Mouse (Mus musculus) layer of hippocampus, adult 8-10 months (tissue): Measurements from ENCODE around the gene Dnm1l. TPM values are rescaled to one million over a fixed set of nuclear protein-coding genes. Genes with fewer than 3 reads are reported as not detected.
"Not testable (repeated sequence)": the region's sequence is repeated elsewhere in the genome, so short reads cannot be mapped to it uniquely, and the experiment has no call there.

Experiments used
- DNase-seq, 2 experiments: peaks; one replicate each; pipeline ENCODE4 v3.0.0; 2022; ENCODE audit warnings: low spot score in 2 of 2
- total RNA-seq, 4 experiments: library from RNA; stranded (reverse); gene quantifications; 2 replicates each; pipeline ENCODE4 v1.2.4; 2022

Dnm1l gene
- 100 to 1,000 TPM; 189 to 210 (median 201) TPM for total RNA-seq

DNA sequence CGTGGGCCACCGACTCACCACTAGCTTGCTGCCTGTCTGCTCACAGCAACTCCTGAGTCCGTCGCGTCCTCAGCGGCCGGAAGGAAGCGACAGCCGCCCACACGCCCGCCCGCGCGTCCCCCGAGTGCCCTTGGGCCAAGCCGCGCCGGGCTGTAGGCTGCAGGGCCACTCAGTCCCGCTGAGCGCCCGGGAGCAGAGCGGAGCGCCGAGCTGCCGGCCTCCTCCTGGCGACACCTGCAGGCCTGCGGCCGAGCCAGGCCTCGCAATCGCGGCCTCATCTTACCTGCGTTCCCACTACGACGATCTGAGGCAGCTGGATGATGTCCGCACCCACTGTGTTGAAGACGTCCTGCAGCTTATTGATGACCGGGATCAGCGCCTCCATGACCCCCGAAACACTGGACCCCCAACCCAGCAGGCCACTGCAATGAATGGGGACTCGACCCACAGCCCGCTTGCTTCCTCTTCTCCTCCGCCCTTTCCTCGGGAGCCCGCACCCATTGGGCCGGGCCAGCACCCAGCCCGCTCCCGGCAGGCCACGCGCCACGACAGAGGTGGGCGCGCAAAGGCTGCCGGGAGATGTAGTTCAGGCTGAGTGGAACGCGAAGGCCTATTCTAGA lies at the start of gene Dnm1l:
TSS of gene Dnm1l (minus strand) at position 479 of the 620 bp plus-strand sequence.
- DNase-seq = peak; percentile 83 to 90

DNA sequence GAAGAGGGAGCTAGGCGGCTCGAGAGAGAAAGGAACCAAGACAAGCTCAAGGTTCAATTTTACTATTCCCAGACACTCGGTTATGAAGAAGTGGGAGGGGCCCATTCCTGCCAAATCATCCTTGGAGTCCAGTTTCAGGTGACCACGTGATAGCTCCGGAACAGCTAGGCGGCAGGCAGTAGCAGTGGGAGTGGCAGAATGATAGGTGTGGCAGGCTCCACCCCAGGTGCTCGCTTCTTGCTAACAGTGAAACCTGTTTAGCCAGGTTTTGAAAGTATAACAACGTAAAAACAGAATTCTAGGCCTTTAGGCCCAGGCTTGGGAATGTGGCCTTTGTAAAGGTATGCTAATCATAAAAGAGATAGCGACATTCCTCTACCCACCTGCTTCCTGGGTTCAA lies 8.5 kb upstream of the Dnm1l start:
- DNase-seq = not testable (repeated sequence)

DNA sequence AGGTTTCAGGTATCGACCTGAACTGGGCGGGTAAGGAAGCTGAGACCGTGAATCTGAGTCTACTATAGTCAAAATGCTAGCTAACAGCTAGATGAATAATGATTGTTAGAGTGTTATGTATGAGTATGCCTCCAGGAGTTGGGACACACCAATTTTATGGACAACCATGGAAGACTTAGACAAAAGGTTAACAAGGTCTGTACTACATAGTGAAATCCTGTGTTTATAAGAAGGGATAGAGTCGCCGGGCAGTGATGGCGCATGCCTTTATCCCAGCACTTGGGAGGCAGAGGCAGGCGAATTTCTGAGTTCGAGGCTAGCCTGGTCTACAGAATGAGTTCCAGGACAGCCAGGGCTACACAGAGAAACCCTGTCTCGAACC lies 333 bp upstream of the Dnm1l start:
- not testable (repeated sequence) for DNase-seq

DNA sequence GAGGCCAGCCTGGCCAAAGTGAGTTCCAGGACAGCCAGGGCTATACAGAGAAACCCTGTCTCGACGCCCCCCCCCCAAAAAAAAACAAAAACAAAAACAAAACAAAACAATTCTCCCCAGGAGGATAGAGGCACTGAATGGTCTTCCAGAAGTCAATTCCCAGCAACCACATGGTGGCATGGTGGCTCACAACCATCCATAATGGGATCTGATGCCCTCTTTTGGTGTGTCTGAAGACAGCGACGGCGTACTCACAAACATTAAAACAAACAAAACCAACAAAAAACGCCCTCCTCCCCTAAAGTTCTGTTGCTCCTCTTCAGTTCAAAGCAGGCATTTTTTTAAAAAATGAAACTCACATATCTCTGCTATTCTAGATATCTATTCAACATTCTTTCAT lies 851 bp downstream of the Dnm1l start:
- no peak for DNase-seq

DNA sequence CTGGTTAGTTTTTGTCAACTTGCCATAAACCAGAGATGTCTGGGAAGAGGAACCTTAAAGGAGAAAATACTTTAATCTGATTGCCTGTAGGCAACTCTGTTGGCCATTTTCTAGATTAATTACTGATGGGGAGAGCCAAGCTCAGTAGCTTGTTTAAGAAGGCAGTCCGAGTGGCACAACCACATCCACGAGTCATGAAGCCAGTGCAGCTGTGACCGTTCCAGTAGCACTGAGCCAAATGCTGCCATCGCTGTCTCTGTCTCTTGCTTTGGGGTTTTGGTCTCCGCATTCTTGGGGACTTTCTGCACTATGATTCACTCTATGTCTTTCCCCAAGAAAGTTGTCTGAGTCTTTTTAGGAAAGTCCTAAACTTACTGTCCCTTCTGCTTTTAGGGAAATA lies 12.3 kb downstream of the Dnm1l start:
- DNase-seq = no peak

DNA sequence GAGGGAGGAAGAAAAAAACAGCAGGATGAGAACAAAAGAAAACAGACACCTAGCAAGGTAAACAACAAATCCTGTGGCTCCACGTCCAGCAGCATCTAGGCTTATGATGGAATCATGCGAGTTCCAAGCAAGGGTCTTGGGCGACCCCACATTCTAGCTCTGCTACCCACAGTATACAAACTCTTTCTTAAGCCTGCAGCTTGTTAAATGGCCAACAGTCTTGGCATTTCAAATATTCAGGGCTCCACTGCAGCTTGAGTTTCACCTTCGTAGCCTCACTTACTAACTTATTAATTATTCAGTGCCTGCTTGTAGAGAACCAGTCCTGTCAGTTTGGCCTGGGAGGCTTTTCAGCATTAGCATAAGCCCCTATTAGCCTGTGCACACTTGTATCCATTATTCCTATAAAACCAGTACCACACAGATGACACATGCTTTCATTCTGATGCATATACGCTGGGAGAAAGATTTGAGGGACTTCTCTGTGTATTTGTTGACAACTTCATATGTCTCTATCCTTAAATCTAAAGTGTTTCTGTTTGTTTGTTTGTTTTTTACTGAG lies 32.9 kb downstream of the Dnm1l start:
- DNase-seq = no peak

DNA sequence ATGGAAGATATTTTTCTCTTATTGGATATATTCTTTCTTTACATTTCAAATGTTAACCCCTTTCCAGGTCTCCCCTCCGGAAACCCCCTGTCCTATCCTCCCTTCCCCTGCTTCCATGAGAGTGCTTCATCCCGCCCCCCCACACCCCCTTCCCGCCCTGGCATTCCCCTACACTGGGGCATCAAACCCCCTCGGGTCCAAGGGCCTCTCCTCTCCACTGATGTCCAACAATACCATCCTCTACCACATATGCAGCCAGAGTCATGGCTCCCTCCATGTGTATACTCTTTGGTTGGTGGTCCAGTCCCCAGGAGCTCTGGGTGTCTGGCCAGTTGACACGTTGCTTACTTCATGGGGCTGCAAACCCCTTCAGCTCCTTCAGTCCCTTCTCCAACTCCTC lies 47.4 kb downstream of the Dnm1l start:
- no peak for DNase-seq

DNA sequence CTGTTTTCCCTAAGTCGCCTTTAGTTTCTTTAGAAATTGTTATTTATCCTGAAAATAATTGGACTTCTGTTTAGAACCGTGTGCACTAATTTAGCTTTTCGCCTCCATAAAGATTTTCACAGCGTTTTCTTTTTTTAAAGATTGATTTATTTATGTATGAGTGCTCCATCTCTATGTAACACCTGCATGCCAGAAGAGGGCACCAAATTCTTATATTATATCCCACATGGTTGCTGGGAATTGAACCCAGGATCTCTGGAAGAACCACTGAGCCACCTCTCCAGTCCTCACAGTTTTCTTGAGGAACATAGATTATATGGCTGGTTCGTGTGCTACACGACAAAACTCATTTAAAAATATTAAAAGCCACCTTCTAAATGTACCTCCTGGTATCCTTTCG lies 54.9 kb downstream of the Dnm1l start:
- no peak for DNase-seq

DNA sequence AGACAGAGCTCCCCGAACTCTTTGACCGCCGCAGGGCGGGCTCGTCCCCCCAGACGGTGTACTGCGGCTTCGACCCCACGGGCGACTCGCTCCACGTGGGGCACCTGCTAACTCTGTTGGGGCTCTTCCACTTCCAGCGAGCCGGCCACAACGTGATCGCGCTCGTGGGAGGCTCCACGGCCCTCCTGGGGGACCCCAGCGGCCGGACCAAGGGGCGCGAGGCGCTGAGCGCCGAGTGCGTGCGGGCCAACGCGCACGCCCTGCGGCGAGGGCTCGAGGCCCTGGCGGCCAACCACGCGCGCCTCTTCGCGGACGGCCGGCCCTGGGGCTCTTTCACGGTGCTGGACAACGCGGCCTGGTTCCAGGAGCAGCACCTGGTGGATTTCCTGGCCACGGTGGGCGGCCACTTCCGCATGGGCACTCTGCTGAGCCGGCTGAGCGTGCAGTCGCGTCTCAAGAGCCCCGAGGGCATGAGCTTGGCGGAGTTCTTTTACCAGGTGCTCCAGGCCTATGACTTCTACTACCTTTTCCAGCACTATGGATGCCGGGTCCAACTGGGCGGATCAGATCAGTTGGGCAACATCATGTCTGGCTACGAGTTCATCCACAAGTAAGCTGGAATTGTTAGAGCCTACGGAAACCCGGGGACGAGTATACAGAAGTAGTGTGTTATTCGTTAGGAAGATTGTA lies 55.5 kb downstream of the Dnm1l start:
- peak; percentile 33 to 35 for DNase-seq

DNA sequence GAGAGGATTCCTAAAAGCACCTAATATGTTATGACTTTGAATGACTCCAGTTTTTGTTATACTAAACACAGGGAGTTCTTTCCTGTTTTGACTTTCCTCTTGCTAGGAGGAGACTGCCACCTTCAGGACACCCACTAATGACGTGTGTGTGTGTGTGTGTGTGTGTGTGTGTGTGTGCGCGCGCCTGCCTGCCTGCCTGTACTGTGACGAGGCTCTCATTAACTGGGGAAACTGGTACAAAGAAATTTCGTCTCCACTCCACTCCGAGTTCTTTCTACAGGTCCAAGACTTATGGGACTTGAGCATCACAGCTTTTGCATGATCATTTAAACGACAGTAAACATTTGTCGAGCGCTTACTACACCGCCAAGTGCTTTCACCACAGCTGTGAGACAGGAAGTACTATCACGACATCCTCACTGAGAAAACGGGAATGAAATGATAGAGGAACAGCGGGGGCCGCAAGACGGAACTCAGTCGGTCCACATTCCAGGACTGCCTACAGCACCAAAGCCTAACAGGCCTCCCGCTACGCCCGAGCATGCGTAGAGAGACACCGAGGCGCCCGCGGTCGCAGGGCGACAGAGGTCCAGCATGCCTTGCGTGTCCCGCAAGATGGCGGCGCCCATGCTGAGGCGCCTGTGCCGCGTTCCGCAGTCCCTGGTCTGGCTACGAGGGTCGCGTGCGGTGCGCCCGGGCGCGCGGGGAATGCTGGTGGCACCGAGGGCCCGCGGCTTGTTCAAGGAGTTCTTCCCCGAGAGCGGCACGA lies 56.2 kb downstream of the Dnm1l start, which contains the start of gene Yars2:
TSS of gene Yars2 (plus strand) at position 597 of the 769 bp plus-strand sequence.
- DNase-seq = peak; percentile 91 to 93

DNA sequence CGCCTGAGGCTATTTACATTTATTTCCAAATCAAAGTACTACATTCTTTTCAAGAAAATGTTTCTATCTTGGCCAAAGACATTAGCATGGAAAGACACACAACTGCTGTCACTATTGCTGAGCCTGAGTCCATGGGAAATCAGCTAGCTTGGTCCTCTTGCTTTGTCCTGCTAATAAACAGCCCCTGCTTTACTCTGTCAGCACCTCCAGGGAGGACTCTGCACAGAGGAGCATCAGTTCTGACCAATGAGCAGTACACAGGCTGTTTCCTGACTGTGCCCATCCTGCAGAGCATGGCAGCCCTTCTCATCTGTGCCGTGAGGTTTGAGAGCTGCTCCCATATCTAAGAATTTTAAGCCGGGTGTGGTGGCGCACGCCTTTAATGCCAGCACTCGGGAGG lies 85.0 kb downstream of the Dnm1l start:
- DNase-seq = no peak

DNA sequence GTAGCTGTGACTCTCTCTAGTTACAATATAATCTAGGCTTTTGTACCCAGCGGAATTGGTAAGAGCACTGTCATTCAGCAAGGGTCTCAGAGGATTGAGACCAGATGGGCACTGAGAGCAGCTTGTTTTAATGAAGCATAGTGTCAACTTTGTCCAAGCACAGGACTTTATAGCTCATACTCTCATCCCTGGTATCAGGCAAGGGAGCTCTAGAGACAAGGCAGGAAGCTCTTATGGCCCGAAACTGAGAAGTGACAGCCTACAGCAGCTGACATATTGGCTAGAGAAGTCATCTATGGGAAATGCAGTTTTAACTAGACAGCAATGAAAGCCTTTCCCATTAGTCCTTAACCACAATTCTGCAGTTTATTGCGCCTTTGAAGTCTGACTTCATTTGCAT lies 85.8 kb downstream of the Dnm1l start:
- DNase-seq = no peak

DNA sequence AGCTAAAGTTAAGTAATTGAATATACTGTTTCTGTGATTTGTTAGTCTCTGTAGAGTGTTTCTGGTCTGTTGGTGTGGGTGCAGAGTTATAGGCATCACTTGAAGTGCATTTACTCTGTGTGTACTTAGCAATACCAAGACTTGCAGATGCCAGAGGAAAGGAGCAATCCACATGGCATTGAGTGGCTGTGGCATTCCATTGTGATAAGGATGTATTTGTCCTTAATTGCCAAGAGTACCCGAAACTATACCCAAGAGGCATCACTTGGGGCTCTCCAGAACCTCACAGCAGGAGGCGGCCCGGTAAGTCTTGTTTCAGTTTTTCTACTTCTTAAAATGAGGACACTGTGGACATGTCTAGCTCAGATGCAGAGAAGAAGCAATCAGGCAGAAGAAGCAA lies 96.3 kb downstream of the Dnm1l start:
- DNase-seq = no peak

Other genes with a start within 250 kb of the Dnm1l start
- gene Pkp2, start 145.6 kb downstream of the Dnm1l start, total RNA-seq = 10 to 100 TPM; 33.4 to 48.0 (median 40.4) TPM
- gene Yars2, start 56.0 kb downstream of the Dnm1l start, total RNA-seq = 10 to 100 TPM; 21.1 to 24.5 (median 21.3) TPM
- 10 to 100 TPM; 40.3 to 50.2 (median 46.9) TPM for gene Fgd4, start 241.6 kb upstream of the Dnm1l start, total RNA-seq